Mouse (Mus musculus) MEL (cell line): ENCODE data around the gene Cntn5.

Experiments used
- EP300 ChIP-seq, 2 experiments: IDR thresholded peaks; 2 replicates each; pipeline ENCODE4 v1.6.1; 2011; ENCODE audit warnings: improper control_type of control experiment in 2 of 2, low read length in 2 of 2, low read depth in 1 of 2, mild to moderate bottlenecking in 1 of 2
- POLR2A ChIP-seq, 2 experiments: IDR thresholded peaks; 2 replicates each; pipeline ENCODE4 v1.6.1; 2011 to 2012; ENCODE audit warnings: low read length in 2 of 2, mild to moderate bottlenecking in 2 of 2, control low read depth in 1 of 2, improper control_type of control experiment in 1 of 2, low read depth in 1 of 2, moderate library complexity in 1 of 2; ENCODE audit not compliant: control insufficient read depth in 1 of 2, insufficient read depth in 1 of 2, poor library complexity in 1 of 2

DNA sequence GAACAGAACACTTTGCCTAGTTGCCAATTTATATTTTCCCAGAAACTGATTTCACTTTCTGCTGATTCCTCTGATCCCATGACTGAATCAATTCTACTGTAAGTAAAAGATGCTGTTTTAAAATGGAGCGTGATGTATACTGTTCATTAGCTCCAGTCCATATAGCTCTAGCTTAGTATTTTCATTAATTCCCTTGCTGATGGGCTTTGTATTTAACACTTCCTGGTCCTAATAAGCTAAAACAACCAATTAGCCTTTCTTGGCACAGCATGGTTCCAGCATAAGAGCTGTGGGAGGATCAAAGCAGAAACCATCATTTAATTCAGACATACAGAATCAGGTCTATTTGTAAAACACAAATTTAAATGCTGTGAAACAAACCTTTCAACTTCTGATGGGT, 375.5 kb downstream of the Cntn5 start:
- TF ChIP-seq POLR2A (IDR thresholded peaks at IDR 0.05; ENCODE audit: control insufficient read depth in 1 of 2, insufficient read depth in 1 of 2, low read depth in 1 of 2, low read length in 2 of 2, poor library complexity in 1 of 2), result no peak
- no peak for TF ChIP-seq EP300 (IDR thresholded peaks at IDR 0.05; ENCODE audit: low read depth in 1 of 2, low read length in 2 of 2)
